Mouse (Mus musculus): ENCODE data around the gene Tvp23b.

DNA sequence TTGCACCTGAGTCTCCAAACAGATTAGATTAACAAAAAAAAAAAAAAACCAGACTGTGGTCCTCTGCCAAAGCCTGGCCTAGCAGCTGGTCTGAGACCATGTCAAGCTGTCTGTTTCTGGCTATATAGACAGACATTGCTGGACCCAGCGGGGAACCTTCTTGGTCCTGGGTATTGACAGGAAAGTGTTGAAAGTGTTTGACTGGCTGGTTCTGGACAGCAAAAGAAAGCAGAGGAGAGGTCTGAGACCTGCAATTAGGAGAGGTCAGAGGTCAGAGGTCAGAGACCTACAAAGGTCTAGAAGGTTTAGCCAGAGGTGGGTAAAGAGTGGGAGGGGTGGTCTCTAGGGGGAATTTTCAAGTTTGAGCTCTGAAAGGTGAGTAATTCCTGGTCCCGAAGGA, 31.0 kb upstream of the Tvp23b start:
- TF ChIP-seq CTCF (IDR thresholded peaks at IDR 0.05; ENCODE audit: insufficient read depth, low read length), result no peak
- TF ChIP-seq POLR2A (IDR thresholded peaks at IDR 0.05; ENCODE audit: borderline replicate concordance, extremely low read depth, low read depth, low read length), result no peak

Measured in lung, adult 2 months (tissue).